Mouse (Mus musculus): ENCODE results near the gene Fndc3a.

Fndc3a gene

DNA sequence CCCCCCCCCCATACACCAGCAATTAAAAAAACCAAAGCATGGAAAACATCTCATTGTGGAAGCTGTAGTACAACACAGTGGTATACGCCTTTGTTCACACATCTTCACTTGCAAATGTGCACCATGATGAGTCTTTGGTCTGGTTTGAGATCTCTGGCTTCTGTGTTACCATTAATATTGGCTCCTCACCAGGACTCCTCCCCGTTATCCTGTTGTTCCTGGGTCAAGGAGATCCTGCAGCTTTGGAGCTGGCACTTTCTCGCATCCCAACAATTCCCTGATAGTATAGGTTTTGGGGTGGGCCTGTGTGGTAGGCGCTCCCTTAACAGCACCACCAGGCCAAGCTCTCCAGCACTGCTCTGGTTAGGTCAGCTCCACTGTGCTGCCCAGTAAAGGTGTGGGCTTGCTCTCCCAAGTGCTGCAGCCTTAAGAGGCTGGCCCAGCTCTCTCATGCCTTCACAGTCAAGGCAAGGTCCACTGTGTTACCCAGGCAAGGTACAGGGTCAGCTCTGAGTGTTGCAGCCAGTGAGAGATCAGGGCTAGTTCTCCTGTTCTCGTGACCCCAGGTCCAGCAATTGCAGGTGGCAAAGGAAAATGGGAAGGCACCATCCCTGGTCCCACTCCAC, 173.3 kb downstream of the Fndc3a start:
- DNase-seq (ENCODE audit: low spot score) = no peak

DNA sequence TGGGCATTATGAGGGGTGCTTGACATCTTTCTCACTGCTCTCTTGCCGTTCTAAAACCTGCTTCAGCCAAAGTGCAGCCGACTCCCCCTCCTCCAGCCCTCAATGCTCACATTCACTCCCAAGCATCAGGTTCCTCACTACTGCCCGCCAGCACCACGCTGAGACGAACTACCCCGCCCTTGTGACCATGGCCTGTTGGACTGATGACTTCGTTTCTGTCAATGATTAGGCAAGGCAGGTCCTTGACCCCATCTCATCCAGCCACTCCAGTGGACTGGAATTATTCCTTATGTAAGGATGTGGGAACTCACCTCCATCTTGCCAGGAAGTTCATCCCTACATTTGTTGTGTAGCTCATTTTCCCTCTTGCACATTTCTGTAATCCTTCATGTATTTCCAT, 175.9 kb downstream of the Fndc3a start:
- DNase-seq (ENCODE audit: low spot score) = no peak

DNA sequence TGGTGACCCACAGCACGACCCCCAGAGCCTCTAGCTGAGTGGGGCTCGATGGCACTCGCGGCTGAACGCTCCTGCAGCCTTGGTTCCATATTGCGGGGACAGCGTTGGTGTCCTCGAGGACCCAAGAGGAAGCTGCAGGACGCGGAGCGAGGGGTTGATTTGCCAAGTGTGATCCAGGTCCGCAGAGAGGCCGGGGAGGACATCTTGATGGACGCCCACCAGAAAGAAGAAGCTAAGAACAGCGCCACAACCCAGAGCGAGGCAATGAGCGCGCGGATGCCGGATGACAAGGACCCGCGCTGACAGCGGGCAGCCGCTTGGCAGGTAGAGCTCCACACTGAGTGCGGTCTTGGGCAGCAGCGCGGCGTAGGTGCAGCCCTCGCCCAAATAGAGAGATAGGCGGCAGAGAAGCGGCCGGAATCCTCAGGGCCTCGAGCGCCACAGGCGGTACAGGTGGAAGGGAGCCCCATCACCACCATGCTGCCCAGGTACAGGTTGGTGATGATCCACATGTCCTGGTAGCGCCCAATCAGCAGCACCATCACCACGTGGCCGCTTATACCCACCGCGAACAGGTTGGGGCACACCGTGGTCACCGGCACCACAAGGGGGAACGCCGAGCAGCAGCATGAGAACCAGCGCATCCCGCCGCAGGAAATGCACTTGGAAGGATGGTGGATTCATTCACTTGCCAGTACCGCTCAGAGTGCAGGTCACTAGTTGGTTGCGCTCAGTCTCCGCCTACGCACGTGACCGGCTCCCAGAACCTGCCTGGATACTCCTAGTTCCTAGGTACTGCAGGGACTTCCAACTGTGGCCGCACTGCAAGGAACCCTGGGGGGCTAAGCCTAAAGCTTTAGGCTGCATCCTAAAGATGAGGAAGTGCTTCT, 177.5 kb downstream of the Fndc3a start:
- DNase-seq (ENCODE audit: low spot score) = no peak

DNA sequence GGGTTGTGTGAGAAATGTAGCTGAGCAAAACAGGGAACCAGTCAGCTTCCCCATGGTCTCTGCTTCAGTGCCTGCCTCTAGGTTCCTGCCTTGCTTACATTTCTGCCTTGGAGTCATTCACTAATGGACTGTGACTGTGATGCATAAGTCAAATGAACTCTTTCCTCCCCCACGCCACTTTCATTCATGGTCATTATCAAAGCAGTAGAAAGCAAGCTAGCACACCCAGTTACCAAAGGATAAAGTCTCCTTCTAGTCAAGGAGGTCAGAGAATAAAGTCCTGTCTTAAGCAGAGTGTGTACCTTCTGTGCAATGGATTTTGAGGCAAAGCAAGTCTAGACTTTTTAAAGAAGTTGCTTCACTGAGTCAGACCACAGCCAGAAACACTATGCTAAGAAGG, 182.7 kb downstream of the Fndc3a start:
- no peak for DNase-seq (ENCODE audit: low spot score)

DNA sequence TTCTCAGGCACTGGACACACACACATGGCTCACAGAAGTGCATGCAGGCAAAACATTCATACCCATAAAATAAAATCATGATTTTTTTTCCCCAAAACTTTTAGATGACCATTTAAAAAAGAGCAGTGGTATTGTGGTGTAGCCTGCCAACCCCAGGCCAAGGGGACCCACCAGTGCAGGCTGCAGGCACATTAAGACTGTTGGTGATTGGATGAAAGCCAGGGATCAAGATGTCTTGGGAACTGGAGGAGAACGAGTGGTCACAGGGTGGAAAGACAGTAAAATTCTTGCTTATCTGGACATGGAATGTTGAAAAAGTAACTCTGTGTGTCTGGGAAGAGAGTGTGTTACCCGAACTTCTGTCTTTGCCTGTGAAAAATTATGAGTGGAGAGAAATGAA, 190.2 kb downstream of the Fndc3a start:
- no peak for DNase-seq (ENCODE audit: low spot score)

DNA sequence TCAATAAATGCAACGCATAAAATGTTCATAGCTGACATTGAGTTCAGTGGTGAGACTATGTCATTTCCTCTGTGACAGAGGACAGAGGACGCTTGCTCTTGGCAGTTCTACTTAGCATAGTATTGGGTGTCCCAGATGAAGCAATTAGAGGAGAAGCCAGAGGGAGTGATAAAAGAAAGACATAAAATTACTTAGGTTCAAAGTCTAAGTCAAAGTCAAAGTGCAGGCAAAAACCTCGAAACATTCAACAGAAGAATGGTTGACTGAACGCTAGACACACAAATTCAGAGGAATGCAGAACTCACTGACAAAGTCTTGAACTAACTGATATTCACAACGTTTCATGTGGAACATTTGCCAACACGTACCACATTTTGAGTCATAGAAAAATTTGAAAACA, 191.0 kb downstream of the Fndc3a start:
- no peak for DNase-seq (ENCODE audit: low spot score)

DNA sequence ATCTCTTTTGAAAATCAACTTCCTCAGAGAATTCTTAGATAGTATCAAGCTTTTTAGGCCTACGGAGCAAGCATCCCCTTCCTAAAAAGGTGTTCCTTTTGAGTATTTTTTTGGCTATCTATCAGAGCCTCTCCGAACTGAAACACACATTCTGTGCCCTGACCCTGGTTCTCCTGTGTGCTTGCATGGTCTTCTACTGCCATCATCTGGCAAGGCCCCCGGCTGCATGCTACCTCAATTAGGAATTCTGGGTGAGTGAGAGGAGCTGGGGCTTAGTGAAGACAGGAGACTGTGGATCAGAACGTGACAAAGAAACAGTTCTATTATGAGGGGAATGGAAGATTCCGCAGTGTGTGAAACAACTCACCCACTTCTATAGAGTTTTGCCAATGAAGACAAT, 193.4 kb downstream of the Fndc3a start:
- peak; percentile 25 for DNase-seq (ENCODE audit: low spot score)

DNA sequence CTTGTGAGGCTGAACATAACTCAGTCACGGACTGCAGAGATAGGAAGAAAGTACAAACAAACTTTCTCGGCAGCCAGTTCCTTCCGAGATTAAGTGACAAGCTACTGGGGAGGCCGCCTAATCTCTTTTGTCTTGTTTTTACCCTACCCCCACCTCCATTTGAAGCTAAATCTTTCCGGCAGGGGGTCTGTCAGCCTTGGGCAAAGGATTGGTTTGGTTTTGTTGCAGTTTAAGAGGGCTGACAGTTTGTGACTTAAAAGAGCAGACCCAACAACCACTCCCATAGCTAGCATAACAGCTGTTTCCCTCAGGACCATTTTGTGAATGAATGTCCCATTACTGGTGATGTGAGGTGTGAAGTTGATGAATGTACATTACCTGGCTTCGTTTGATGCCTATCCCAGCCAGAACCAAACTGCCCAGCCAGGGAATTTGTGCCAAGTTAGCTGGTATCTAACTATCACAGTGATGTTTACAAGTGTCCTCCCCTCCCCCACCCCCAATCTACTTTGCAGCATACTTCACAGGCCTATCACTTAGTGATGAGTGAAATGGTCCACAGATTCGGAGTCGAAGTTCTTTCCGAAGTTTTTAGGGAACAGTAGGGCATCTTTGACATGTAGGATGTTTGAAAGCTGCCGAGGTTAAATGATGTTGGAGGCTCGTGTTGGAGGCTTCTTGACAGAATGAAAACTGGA, 202.9 kb downstream of the Fndc3a start:
- DNase-seq (ENCODE audit: low spot score) = no peak

DNA sequence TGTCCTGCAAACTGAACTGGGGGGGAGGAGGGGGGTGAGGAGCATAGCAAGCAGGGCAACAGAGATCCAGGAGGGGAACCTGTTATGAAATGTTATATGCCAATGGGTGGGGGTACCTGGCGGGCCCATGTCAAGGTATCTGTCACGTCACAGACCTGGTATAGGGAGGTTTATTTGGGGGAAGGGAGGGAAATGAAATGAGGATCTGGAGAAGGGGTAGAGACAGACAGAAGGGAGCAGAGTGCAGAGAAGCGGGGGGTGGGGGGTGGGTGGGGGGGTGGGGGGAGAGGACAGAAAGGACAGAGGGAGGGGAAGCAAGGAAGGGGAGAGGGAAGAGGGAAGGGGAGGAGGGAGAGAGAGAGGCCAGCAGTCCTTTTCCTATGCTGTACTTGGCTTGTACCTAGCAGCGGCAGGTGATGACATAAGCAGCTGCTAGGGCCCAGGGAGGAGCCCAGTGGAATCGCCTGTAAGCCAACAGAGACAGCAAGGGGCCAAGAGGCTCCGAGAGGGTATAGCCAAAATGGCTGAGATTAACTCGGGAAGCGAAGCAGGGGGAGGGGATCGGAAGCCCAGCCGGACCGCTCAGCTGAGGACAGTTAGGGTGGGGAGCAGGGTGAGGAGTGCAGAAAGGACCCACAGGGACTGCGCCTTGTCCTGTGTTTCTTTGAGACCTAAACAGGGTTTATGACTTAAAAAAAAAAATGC, 203.6 kb downstream of the Fndc3a start:
- no peak for DNase-seq (ENCODE audit: low spot score)

DNA sequence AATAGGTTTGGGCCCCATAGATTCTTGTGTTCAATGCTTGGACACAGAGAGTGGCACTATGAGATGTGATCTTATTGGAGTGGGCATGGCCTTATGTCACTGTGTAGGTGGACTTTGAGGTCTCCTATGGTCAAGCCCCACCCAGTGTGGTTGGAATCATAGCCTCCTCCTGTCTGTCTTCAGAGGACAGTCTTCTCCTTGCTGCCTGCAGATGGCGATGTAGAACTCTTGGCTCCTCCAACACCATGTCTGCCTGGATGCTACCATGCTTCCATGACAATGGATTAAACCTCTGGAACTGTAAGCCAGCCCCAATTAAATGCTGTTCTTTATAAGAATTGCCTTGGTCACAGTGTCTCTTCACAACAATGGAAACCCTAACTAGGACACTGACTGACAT, 204.8 kb downstream of the Fndc3a start:
- no peak for DNase-seq (ENCODE audit: low spot score)

DNA sequence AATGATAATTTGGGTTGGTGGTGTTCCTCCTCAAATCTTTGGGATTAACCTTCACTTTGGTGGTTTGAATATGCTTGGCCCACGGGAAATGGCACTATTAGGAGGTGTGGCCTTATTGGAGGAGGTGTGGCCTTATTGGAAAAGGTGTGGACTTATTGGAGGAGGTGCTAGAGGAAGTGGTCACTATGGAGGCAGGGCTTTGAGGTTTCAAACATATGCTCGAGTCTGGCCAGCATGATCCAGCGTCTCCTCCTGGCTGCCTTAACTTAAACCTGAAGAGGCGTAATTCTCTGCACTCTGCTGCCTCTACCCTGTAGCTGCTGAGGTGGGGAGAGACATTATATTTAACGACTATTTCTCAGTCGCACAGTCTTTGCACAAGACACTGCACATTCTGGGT, 206.6 kb downstream of the Fndc3a start:
- DNase-seq (ENCODE audit: low spot score) = no peak

DNA sequence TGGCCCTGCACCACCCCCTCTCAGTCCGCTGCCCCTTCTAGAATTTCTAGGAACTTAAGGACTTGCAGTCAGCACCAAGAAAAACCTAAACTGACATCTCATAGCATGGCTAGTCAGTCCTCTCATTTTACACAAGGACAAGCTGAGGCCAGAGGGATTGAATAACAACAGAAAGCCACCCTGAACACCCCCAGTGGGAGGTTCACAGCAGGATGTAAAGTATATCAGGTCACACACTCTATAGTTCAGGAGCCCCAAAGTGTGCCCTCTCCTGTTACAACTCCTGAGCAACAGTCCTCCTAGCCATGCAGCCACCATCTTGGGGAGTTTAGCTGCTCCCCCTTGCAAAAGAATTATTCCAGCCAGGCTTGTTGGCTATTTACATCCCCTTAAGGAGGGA, 216.0 kb downstream of the Fndc3a start:
- no peak for DNase-seq (ENCODE audit: low spot score)

DNA sequence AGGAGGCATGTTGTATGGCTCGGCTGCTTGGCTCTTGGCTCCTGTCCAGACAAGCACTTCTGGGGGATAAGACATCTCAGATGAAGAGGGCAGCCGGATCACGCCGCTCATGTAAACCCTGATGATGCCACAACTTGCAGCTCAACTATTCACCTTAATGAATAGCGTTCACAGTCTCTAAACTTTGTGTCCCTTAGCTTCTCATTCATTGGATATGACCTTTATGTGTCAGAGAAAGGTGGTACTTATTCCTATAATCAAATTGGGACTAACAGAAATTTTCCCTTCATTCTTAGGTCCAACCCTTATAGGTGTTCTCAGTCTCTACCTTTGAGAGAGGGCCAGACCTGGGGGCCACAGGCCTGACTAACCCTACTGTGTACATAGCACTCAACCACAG, 218.1 kb downstream of the Fndc3a start, which contains the start of gene Gm9195:
TSS of gene Gm9195 (minus strand) at position 101 of the 400 bp plus-strand sequence.
- DNase-seq (ENCODE audit: low spot score) = no peak

DNA sequence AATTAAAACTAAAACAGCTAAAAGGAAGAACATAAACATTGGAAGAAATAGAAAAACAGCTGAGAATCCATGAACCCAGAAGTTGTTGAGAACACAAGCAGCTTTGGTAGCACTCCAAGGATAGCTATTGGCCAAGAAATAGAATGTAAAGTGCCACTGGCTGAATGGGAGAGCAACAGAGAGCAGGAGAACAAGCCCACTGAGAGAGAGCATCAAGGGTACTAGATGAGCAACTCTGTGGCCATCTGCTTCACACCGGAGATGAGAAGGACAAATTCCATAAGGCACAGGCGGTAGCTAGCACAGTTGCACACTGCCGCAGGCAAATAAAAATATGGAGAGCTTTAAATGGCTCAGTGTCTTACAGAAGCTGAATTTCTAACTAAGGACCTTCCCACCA, 219.4 kb downstream of the Fndc3a start:
- no peak for DNase-seq (ENCODE audit: low spot score)

Data from urinary bladder, postnatal 25 days (tissue).